Mouse (Mus musculus) limb, embryonic 10.5 days (tissue): Measurements from ENCODE around the gene Gm44596. TPM values are rescaled to one million over a fixed set of nuclear protein-coding genes. Genes with fewer than 3 reads are reported as not detected.

Experiments
- DNase-seq: peaks from one replicate; pipeline ENCODE4 v3.0.0-alpha.2; 2017; ENCODE audit warnings: low spot score
- H3K27ac ChIP-seq: fragments of 300-500 bp; sonication (generic); 2 replicates; pipeline ENCODE4 v1.5.1; 2016; ENCODE audit warnings: mild to moderate bottlenecking
- H3K27me3 ChIP-seq: fragments of 300-500 bp; sonication (generic); 2 replicates; pipeline ENCODE4 v1.6.1; 2016; ENCODE audit warnings: low read depth, mild to moderate bottlenecking; ENCODE audit not compliant: poor library complexity, severe bottlenecking
- H3K36me3 ChIP-seq: fragments of 300-500 bp; sonication (generic); 2 replicates; pipeline ENCODE4 v1.6.1; 2016; ENCODE audit warnings: mild to moderate bottlenecking, moderate library complexity
- H3K4me1 ChIP-seq: fragments of 300-500 bp; sonication (generic); 2 replicates; pipeline ENCODE4 v1.6.1; 2016
- H3K4me3 ChIP-seq: fragments of 300-500 bp; sonication (generic); 2 replicates; pipeline ENCODE4 v1.5.1; 2016; ENCODE audit warnings: mild to moderate bottlenecking, moderate library complexity
- H3K9me3 ChIP-seq: fragments of 300-500 bp; sonication (generic); replicated peaks from 2 replicates; pipeline ENCODE4 v1.6.1; 2016; ENCODE audit warnings: mild to moderate bottlenecking
- WGBS: fragments of 180-500 bp; shearing (Covaris S2); methylation state at CpG from one replicate; pipeline ENCODE4 v1.1.7; 2016; 5-methylcytosine and 5-hydroxymethylcytosine counted together
- polyA plus RNA-seq: library from polyadenylated mRNA; unstranded; fragments of >200 nt; fragmentation: Nextera tagmentation; extraction: Ambion mirVana; gene quantifications from 2 replicates; pipeline ENCODE4 v1.2.1, GENCODE M21; 2016

Gm44596 gene
- polyA plus RNA-seq: not detected in 2 replicates

- H3K4me1 ChIP-seq: no peaks in the 10 kb centered on the region
- H3K27me3 ChIP-seq: no peaks in the 10 kb centered on the region
- no peak for DNase-seq
- H3K9me3 ChIP-seq: no peaks in the 10 kb centered on the region
- 72% methylated on average over 6 of the region's 6 CpGs for WGBS
- peaks cover 73% of the 10 kb centered on the region for H3K36me3 ChIP-seq
- H3K27ac ChIP-seq: no peak within 1 kb of the TSS
- H3K4me3 ChIP-seq: no peak within 1 kb of the TSS
Observed at GRCm38 (mm10) chr6:128375192-128375591, at the start of gene Gm44596, which contains the start of gene Tex52. Gene Gm44596, plus strand, starts transcription at chr6:128375503. Gene Tex52, plus strand, starts transcription at chr6:128375456.

DNA sequence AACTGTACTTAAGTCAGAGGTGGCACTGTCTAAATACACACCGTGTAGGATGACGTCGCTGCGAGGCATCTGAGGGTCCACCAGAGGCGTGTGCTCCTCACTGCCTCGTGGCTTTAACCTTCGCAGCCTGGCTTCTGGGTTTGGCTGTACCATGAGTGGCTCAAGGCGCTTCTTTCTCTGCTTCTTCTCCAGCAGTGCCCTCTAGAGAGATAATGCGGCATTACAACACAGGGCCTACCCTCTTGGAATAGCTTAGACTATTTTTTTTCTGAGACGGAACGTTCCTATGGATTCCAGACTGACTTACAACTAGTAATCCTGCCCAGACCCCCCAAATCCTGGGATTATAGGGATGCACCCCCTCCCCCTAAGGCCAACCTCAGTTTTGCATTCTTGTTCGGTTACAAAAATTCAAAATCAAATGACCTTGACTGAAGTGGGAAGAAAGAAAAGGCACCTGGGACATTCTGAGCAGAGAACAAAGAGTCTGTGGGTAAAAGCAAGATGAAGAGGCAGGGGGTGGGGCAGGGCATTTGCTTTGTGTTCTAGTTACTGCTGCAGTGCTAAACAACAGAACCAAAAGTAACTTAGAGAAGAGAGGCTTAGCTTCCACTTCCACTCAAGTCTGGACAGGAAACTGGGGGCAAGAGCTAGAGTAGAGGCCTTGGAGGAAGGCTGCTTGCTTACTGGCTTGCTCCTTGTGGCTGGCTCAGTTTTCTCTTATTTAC lies 40.7 kb upstream of the Gm44596 start:
- Histone ChIP-seq H3K9me3 (no peaks in the 10 kb centered on the region), H3K36me3 (peaks cover 63% of the 10 kb centered on the region), H3K27ac (peak overlapping the region; percentile 7; the same call in 1 of the 2 replicates), H3K27me3 (no peaks in the 10 kb centered on the region), H3K4me3 (no peak overlapping the region), H3K4me1 (no peaks in the 10 kb centered on the region)
- DNase-seq: peak; percentile 65
- 30% methylated on average over 12 of the region's 12 CpGs for WGBS

- Histone ChIP-seq H3K9me3 (no peaks in the 10 kb centered on the region), H3K4me3 (no peak overlapping the region), H3K27ac (no peak overlapping the region), H3K36me3 (peaks cover 48% of the 10 kb centered on the region), H3K4me1 (no peaks in the 10 kb centered on the region), H3K27me3 (no peaks in the 10 kb centered on the region)
- DNase-seq: no peak
- WGBS: 86% methylated on average over 7 of the region's 7 CpGs
Observed at GRCm38 (mm10) chr6:128337467-128337866, 37.8 kb upstream of the Gm44596 start.

DNA sequence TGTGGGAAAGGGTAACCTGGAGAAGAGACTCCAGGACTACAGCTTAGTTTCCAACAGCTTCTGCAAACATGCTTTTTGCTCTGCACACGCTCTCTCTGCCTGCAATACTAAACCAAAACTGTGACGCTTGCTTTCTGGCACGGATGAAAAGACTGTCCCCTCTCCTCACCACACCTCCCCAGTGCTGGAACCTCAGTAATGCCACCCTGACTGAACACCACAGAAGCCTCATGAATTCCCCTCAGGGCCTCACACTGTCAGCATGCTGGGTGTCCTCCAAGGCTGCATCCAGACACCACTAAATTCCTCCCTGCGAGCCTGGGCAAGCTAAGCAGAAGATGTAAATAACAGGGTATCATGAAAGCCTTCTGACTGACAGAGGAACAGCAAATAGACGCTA lies 36.4 kb upstream of the Gm44596 start:
- no peaks in the 10 kb centered on the region for H3K27me3 ChIP-seq
- H3K27ac ChIP-seq: no peak overlapping the region
- no peaks in the 10 kb centered on the region for H3K9me3 ChIP-seq
- 36% methylated on average over 5 of the region's 5 CpGs for WGBS
- no peak overlapping the region for H3K4me3 ChIP-seq
- H3K36me3 ChIP-seq: peaks cover 44% of the 10 kb centered on the region
- no peak for DNase-seq
- no peaks in the 10 kb centered on the region for H3K4me1 ChIP-seq

DNA sequence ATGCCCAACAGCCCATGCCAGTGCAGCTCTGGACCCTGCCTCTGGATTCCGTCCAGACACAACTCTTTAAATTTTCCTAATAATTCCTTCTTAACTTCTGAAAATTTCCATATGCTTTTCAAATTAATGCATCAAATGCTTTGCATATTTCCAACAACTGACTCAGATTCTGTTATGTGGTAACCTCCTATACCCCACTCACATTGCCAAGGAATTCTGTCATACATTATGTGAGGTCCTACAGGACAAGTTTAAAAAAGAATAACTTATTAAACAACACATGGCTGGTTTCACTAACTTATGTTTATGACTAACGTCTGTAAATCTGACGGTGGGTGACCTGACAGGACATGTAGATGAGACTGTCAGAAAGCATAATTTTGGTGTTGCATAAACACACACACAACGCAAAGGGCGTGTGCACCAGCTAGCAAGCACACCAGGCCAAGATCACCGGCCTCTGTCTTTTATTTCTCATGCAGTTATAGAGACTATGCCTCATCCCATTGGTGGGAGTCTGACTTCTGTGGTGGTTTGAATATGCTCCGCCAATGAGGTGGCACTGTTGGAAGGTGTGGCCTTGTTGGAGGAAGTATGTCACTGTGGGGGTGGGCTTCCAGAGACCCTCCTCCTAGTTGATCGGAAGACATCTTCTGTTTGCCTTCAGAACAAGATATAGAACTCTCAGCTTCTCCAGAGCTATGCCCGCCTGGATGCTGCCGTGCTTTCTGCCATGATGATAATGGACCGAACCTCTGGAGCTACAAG lies 33.2 kb upstream of the Gm44596 start:
- H3K4me1 ChIP-seq: no peaks in the 10 kb centered on the region
- H3K27ac ChIP-seq: no peak overlapping the region
- no peaks in the 10 kb centered on the region for H3K27me3 ChIP-seq
- H3K36me3 ChIP-seq: peaks cover 21% of the 10 kb centered on the region
- DNase-seq: no peak
- 96% methylated on average over 11 of the region's 11 CpGs for WGBS
- no peaks in the 10 kb centered on the region for H3K9me3 ChIP-seq
- H3K4me3 ChIP-seq: no peak overlapping the region

DNA sequence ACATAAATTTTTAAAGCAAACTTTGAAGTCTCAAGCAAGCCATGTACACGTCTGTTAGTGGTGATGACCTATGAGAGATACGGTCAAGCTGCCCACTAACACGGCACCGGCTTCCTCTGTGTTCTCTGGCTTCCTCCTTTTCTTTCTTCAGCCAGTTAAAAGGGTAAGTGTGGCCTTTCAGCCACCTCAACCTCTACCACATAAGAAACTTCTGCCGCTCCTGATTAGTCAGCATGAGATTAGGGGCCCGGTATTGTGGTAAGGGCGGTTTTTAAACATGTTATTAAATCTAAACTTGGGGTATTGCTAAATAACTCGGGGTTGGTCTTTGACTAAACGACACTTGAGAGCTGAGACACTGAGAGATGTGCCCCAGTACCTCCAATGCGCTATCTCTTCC lies 29.7 kb upstream of the Gm44596 start:
- H3K27me3 ChIP-seq: no peaks in the 10 kb centered on the region
- H3K27ac ChIP-seq: no peak overlapping the region
- no peak overlapping the region for H3K4me3 ChIP-seq
- H3K4me1 ChIP-seq: no peaks in the 10 kb centered on the region
- H3K9me3 ChIP-seq: no peaks in the 10 kb centered on the region
- no peak for DNase-seq
- WGBS: 92% methylated on average over 10 of the region's 10 CpGs
- peaks cover 35% of the 10 kb centered on the region for H3K36me3 ChIP-seq

- Histone ChIP-seq H3K9me3 (no peaks in the 10 kb centered on the region), H3K4me3 (no peak overlapping the region), H3K4me1 (no peaks in the 10 kb centered on the region), H3K27ac (no peak overlapping the region), H3K36me3 (peaks cover 42% of the 10 kb centered on the region), H3K27me3 (no peaks in the 10 kb centered on the region)
- WGBS: 93% methylated on average over 6 of the region's 6 CpGs
- no peak for DNase-seq
Observed at GRCm38 (mm10) chr6:128346782-128347181, 28.5 kb upstream of the Gm44596 start.

DNA sequence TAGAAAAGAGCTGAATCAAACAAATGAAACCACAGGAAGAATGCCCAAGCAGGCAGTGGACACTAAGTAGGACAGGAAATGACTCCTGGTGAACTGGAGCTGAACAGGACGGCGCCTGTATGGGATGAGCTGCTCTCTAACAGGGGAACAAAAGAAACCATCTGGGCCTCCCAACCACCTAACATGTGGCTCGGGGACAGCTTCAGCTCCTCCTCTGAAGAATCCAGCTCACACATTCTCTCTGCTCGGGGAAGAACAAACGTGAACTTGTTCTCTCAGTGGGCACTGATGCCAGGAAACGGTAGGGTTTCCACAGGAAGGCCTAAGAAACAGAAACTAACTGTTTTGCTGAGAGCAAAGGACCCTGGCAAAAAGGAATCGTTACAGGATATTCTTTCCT lies 25.6 kb upstream of the Gm44596 start:
- no peak overlapping the region for H3K4me3 ChIP-seq
- peaks cover 34% of the 10 kb centered on the region for H3K36me3 ChIP-seq
- no peaks in the 10 kb centered on the region for H3K27me3 ChIP-seq
- DNase-seq: no peak
- no peak overlapping the region for H3K27ac ChIP-seq
- no peaks in the 10 kb centered on the region for H3K9me3 ChIP-seq
- H3K4me1 ChIP-seq: peaks cover 9% of the 10 kb centered on the region
- 71% methylated on average over 7 of the region's 7 CpGs for WGBS

DNA sequence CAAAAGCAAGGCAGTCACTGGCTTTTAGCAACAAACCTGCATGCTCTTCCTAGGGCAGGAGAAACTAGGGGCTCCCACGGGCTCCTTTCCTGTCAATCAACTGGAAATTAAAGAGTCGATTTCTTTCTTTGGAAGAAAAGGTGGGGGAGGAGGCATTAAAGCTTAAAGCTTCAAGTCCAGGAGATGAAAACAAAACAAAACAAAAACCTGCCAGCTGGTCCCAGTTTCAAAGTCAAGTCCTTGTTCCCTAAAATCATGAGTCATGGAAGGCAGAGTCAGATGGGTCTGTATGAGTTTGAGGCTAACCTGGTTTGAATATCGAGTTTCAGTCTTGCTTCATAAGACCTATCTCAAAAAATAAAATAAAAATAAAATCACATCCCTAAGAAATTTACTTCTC lies 21.2 kb upstream of the Gm44596 start:
- H3K27ac ChIP-seq: no peak overlapping the region
- H3K4me1 ChIP-seq: peaks cover 18% of the 10 kb centered on the region
- H3K9me3 ChIP-seq: no peaks in the 10 kb centered on the region
- no peak for DNase-seq
- peaks cover 55% of the 10 kb centered on the region for H3K36me3 ChIP-seq
- H3K27me3 ChIP-seq: no peaks in the 10 kb centered on the region
- H3K4me3 ChIP-seq: peak overlapping the region; percentile 80; the same call in 1 of the 2 replicates
- WGBS: 74% methylated on average over 3 of the region's 3 CpGs

GRCm38 (mm10) chr6:128355201-128355681 lies 20.1 kb upstream of the Gm44596 start:
- Histone ChIP-seq H3K27ac (peak overlapping the region; percentile 87), H3K36me3 (peaks cover 55% of the 10 kb centered on the region), H3K27me3 (no peaks in the 10 kb centered on the region), H3K4me1 (peaks cover 25% of the 10 kb centered on the region), H3K4me3 (peak overlapping the region; percentile 80), H3K9me3 (no peaks in the 10 kb centered on the region)
- no peak for DNase-seq
- under 1% methylated on average over 28 of the region's 28 CpGs for WGBS

DNA sequence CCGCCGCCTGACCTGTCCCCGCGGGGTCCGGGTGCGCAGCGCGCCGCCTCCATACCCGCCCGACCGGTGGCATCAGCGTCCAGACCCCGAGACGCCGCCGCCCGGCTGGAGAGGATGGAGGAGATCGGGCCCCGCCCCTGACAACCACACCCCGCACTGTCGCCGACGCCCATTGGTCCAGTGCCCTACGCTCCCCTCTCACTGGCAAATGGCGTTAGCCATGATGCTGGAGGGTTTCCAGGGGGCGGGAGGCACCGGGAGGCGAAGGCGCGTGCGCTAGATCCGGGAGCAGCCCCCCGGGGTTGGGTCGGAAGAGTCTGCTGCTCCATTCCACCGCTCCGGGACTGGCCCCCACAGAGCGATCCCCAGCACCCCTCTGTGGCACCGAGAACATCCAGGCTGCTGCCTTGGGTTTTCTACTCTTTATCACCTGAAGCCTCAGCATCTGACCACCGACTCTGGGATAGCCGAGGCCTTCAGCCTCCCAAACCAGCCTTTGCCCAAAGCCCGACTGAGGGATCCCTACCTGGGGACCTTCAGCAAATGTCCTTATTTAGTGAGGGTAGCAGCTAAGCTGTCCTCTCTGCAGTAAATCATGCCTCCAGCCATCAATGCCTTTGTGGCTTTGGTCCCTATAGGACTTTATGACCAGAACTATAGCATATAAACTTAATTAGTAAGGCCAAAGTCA lies 19.4 kb upstream of the Gm44596 start, which contains the start of gene Tulp3:
Gene Tulp3, minus strand, starts transcription at position 126 of the 691 bp plus-strand sequence.
- Histone ChIP-seq H3K4me1 (peaks cover 27% of the 10 kb centered on the region), H3K9me3 (no peaks in the 10 kb centered on the region), H3K4me3 (peak within 1 kb of the TSS; percentile 80), H3K27me3 (no peaks in the 10 kb centered on the region), H3K27ac (peak within 1 kb of the TSS; percentile 87), H3K36me3 (peaks cover 50% of the 10 kb centered on the region)
- peak; percentile 100 for DNase-seq
- under 1% methylated on average over 40 of the region's 42 CpGs for WGBS

DNA sequence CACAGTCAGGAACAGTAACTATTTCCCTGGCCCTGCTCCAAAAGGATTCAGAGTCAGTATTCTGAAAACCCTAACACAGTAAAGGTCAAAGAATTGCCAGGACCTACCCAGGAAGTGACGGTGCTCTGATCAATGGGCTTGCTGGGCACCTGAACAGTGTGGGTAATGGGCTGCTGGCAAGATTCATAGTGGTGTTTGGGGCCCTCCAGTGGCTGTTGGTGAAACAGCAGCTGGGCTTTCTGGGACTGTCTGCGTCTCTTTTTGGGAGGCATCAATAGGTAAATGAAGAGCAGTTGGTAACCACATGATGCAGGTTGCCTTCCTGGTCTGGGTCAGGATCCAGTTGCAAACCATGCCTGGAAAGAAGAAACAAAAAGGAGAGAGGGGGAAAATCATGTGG lies 16.3 kb upstream of the Gm44596 start:
- peaks cover 40% of the 10 kb centered on the region for H3K4me1 ChIP-seq
- WGBS: 38% methylated on average over 2 of the region's 2 CpGs
- H3K27me3 ChIP-seq: no peaks in the 10 kb centered on the region
- no peak overlapping the region for H3K4me3 ChIP-seq
- DNase-seq: peak; percentile 69
- no peak overlapping the region for H3K27ac ChIP-seq
- H3K36me3 ChIP-seq: peaks cover 38% of the 10 kb centered on the region
- H3K9me3 ChIP-seq: no peaks in the 10 kb centered on the region
